8 mouse cellular contexts compared by ENCODE assay signal in the genomic region with DNA sequence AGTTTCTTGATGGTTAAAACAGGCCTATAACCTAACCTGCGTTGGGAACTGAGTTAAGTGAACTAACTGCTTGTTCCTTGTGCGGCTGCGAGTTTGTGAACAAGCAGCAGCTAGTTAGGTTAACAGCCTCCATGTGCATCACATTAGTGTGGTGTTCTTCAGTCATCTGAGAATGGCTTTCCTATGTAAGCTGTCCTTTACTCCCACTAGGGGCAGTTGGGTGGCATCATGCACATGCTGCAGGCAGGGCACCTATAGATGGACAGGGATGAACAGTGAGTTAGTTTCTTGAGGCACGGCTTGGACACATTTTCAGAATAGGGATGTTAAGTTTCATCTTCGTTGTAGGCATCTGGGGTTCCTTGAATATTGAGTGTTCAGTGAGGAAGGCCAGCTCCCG. TPM values are rescaled to one million over a fixed set of nuclear protein-coding genes. Genes with fewer than 3 reads are reported as not detected.
A peak's percentile ranks its signal among the peaks of the same experiment; 100 is the strongest.
DNase-seq lines count a peak whose midpoint lies in the region; ATAC-seq and TF ChIP-seq lines count a peak whose summit lies in the region.

No protein-coding gene starts in this region.

- peaks cover 10% of the 10 kb centered on the region for H3K4me1 ChIP-seq in lung, adult 2 months (ENCODE audit: control insufficient read depth, insufficient read depth, low read length)
- H3K4me1 ChIP-seq in embryonic facial prominence, embryonic 13.5 days = peaks cover 22% of the 10 kb centered on the region
- H3K4me1 ChIP-seq in limb, embryonic 14.5 days (ENCODE audit: control insufficient read depth, insufficient read depth, low read length) = peaks cover 19% of the 10 kb centered on the region

- no peak overlapping the region for H3K27ac ChIP-seq in embryonic facial prominence, embryonic 13.5 days
- no peak overlapping the region for H3K27ac ChIP-seq in limb, embryonic 14.5 days (replicated peaks; ENCODE audit: low read depth, low read length)

- no peak for ATAC-seq in embryonic facial prominence, embryonic 13.5 days (ENCODE audit: insufficient number of reproducible peaks, insufficient read depth, low FRiP score, low TSS enrichment, low read depth)
- no peak for ATAC-seq in limb, embryonic 14.5 days (ENCODE audit: low FRiP score, low read depth)

- TF ChIP-seq POLR2A in lung, adult 2 months (IDR thresholded peaks at IDR 0.05; ENCODE audit: borderline replicate concordance, extremely low read depth, low read depth, low read length) = no peak
- TF ChIP-seq POLR2A in limb, embryonic 14.5 days (IDR thresholded peaks at IDR 0.05; ENCODE audit: borderline replicate concordance, extremely low read depth, insufficient read depth, insufficient read length) = no peak

- peaks cover 66% of the 10 kb centered on the region for H3K36me3 ChIP-seq in embryonic facial prominence, embryonic 13.5 days
- H3K36me3 ChIP-seq in limb, embryonic 14.5 days (ENCODE audit: control insufficient read depth, insufficient read depth, low read length) = peaks cover 61% of the 10 kb centered on the region
- H3K36me3 ChIP-seq in splenic B cell, adult 2 months (ENCODE audit: control insufficient read depth, insufficient read depth, low read length, poor library complexity, severe bottlenecking) = peaks cover 3% of the 10 kb centered on the region; the same call in 1 of the 2 replicates

- no peaks in the 10 kb centered on the region for H3K9me3 ChIP-seq in embryonic facial prominence, embryonic 13.5 days
- no peaks in the 10 kb centered on the region for H3K9me3 ChIP-seq in limb, embryonic 14.5 days (ENCODE audit: control insufficient read depth, low read length)

- peak overlapping the region; percentile 88 for H3K4me3 ChIP-seq in lung, adult 2 months (replicated peaks; ENCODE audit: extremely low read depth, low read depth, low read length)
- peak overlapping the region; percentile 99 for H3K4me3 ChIP-seq in embryonic facial prominence, embryonic 13.5 days
- peak overlapping the region; percentile 83 for H3K4me3 ChIP-seq in limb, embryonic 14.5 days (replicated peaks; ENCODE audit: low read length)

- DNase-seq in lung, adult 2 months = no peak
- DNase-seq in lung, postnatal 10 days = no peak
- DNase-seq in limb, embryonic 14.5 days (ENCODE audit: low spot score) = no peak
- DNase-seq in splenic B cell, adult 2 months (ENCODE audit: low read depth, low spot score) = peak; percentile 27
- DNase-seq in c-Kit-positive CD71-positive TER-119-positive erythroid progenitor cells, embryonic 14.5 days (ENCODE audit: low spot score) = no peak
- DNase-seq in spleen, adult 12 weeks (ENCODE audit: low spot score) = no peak
- no peak for DNase-seq in right cerebral cortex, postnatal 14 days

- H3K9ac ChIP-seq in embryonic facial prominence, embryonic 13.5 days = peak overlapping the region; percentile 91
- H3K9ac ChIP-seq in limb, embryonic 14.5 days (ENCODE audit: low read depth, low read length, severe bottlenecking) = peak overlapping the region; percentile 94

- TF ChIP-seq CTCF in lung, adult 2 months (IDR thresholded peaks at IDR 0.05; ENCODE audit: insufficient read depth, low read length) = no peak

- 64% methylated on average over 6 of the region's 6 CpGs for WGBS in lung, adult 2 months
- 54% methylated on average over 6 of the region's 6 CpGs for WGBS in embryonic facial prominence, embryonic 13.5 days
- WGBS in limb, embryonic 14.5 days = 60% methylated on average over 6 of the region's 6 CpGs

- peak overlapping the region; percentile 80 for H3K4me2 ChIP-seq in embryonic facial prominence, embryonic 13.5 days
- H3K4me2 ChIP-seq in limb, embryonic 14.5 days (replicated peaks; ENCODE audit: low read depth, low read length, severe bottlenecking) = peak overlapping the region; percentile 72

- H3K27me3 ChIP-seq in embryonic facial prominence, embryonic 13.5 days = no peaks in the 10 kb centered on the region
- H3K27me3 ChIP-seq in limb, embryonic 14.5 days (ENCODE audit: control insufficient read depth, insufficient read depth, low read length) = no peaks in the 10 kb centered on the region
- H3K27me3 ChIP-seq in splenic B cell, adult 2 months (ENCODE audit: control insufficient read depth, insufficient read depth, low read length, poor library complexity, severe bottlenecking) = no peaks in the 10 kb centered on the region

RNA-seq across cellular contexts. Expression of gene Vps9d1, which starts 1.0 kb away (rescaled TPM):
- polyA plus RNA-seq in lung, adult 2 months (2012; rRNA removed) = 83.9 and 94.4 TPM in 2 replicates
- polyA plus RNA-seq in embryonic facial prominence, embryonic 13.5 days (2015; fragmentation: Nextera tagmentation; extraction: Ambion mirVana) = 32.6 and 33.3 TPM in 2 replicates
- 86.1 and 140 TPM in 2 replicates for polyA plus RNA-seq in limb, embryonic 14.5 days (2012; rRNA removed)
- 27.4 and 32.6 TPM in 2 replicates for polyA plus RNA-seq in limb, embryonic 14.5 days (2014; fragmentation: Nextera tagmentation; extraction: Ambion mirVana)

RNA-seq across cellular contexts. Expression of gene Zfp276, which starts 1.2 kb away (rescaled TPM):
- 34.1 and 37.8 TPM in 2 replicates for polyA plus RNA-seq in lung, adult 2 months (2012; rRNA removed)
- polyA plus RNA-seq in embryonic facial prominence, embryonic 13.5 days (2015; fragmentation: Nextera tagmentation; extraction: Ambion mirVana) = 27.0 and 29.3 TPM in 2 replicates
- 44.2 and 52.5 TPM in 2 replicates for polyA plus RNA-seq in limb, embryonic 14.5 days (2012; rRNA removed)
- 19.9 and 27.9 TPM in 2 replicates for polyA plus RNA-seq in limb, embryonic 14.5 days (2014; fragmentation: Nextera tagmentation; extraction: Ambion mirVana)

RNA-seq across cellular contexts. Expression of gene Spata2l, which starts 19.1 kb away (rescaled TPM):
- polyA plus RNA-seq in lung, adult 2 months (2012; rRNA removed) = 8.3 and 9.6 TPM in 2 replicates
- 4.6 and 5.1 TPM in 2 replicates for polyA plus RNA-seq in embryonic facial prominence, embryonic 13.5 days (2015; fragmentation: Nextera tagmentation; extraction: Ambion mirVana)
- 3.0 and 4.6 TPM in 2 replicates for polyA plus RNA-seq in limb, embryonic 14.5 days (2012; rRNA removed)
- polyA plus RNA-seq in limb, embryonic 14.5 days (2014; fragmentation: Nextera tagmentation; extraction: Ambion mirVana) = 4.6 and 5.4 TPM in 2 replicates

RNA-seq across cellular contexts. Expression of gene Cdk10, which starts 30.5 kb away (rescaled TPM):
- polyA plus RNA-seq in lung, adult 2 months (2012; rRNA removed) = 48.5 and 60.3 TPM in 2 replicates
- polyA plus RNA-seq in embryonic facial prominence, embryonic 13.5 days (2015; fragmentation: Nextera tagmentation; extraction: Ambion mirVana) = 39.5 and 44.3 TPM in 2 replicates
- polyA plus RNA-seq in limb, embryonic 14.5 days (2012; rRNA removed) = 128 and 131 TPM in 2 replicates
- 32.9 and 39.9 TPM in 2 replicates for polyA plus RNA-seq in limb, embryonic 14.5 days (2014; fragmentation: Nextera tagmentation; extraction: Ambion mirVana)

RNA-seq across cellular contexts. Expression of gene Spata33, which starts 42.5 kb away (rescaled TPM):
- polyA plus RNA-seq in lung, adult 2 months (2012; rRNA removed) = 2.8 and 3.1 TPM in 2 replicates
- polyA plus RNA-seq in embryonic facial prominence, embryonic 13.5 days (2015; fragmentation: Nextera tagmentation; extraction: Ambion mirVana) = 5.8 and 5.9 TPM in 2 replicates
- polyA plus RNA-seq in limb, embryonic 14.5 days (2012; rRNA removed) = 4.9 and 6.0 TPM in 2 replicates
- 4.0 and 6.6 TPM in 2 replicates for polyA plus RNA-seq in limb, embryonic 14.5 days (2014; fragmentation: Nextera tagmentation; extraction: Ambion mirVana)
